Mouse (Mus musculus) liver, postnatal 0 days (tissue): ENCODE measurements at regions not wholly inside any gene's neighbourhood (a gene's known extent, or its start where the extent isn't known, plus 50 kb on each side); places are given as distances from the start of the nearest gene placed in this dataset.

Experiments used
- CTCF ChIP-seq: sonication (generic); IDR thresholded peaks from 2 replicates; pipeline ENCODE4 v1.5.1; 2016; ENCODE audit warnings: antibody characterized with exemption, low read depth
- EP300 ChIP-seq: IDR thresholded peaks from 2 replicates; pipeline ENCODE4 v1.6.1; 2016; ENCODE audit warnings: antibody characterized with exemption, low read depth, mild to moderate bottlenecking

DNA sequence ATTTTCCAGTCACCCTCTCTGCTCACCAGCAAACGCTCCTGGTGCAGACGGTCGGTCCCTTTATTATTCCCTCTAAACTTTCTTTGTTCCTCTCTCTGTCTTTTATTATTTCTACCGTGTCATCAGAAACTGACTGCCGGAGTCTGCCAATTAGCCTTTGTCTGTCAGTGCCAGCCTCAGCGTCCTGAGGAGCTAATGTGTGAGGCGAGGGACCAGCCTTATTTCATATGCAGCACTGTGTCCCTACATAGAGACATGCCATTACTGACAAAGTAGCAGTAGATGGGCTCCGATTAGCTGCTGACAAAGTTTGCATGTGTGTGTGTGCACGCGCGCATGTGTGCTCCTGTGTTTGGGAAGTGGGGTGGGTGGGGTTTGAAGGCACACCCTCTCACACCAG is 82.6 kb upstream of the Zfp64 start:
- TF ChIP-seq CTCF: no peak
- TF ChIP-seq EP300: no peak
